Mouse (Mus musculus) kidney, embryonic 16.5 days (tissue): Measurements from ENCODE around the gene Rala. TPM values are rescaled to one million over a fixed set of nuclear protein-coding genes. Genes with fewer than 3 reads are reported as not detected.
A peak's percentile ranks its signal among the peaks of the same experiment; 100 is the strongest.

ENCODE experiments used
- ATAC-seq: fragments of 200-750 bp; cut with Nextera tagmentation; 2 replicates; pipeline ENCODE4 v1.8.0; 2017; ENCODE audit warnings: moderate TSS enrichment; ENCODE audit not compliant: low FRiP score, low TSS enrichment
- H3K27ac ChIP-seq: fragments of 300-500 bp; sonication (generic); 2 replicates; pipeline ENCODE4 v1.5.1; 2014; ENCODE audit warnings: low read length
- H3K27me3 ChIP-seq: fragments of 300-500 bp; sonication (generic); 2 replicates; pipeline ENCODE4 v1.6.1; 2014; ENCODE audit warnings: low read length, control low read depth, mixed read lengths; ENCODE audit not compliant: insufficient read depth
- H3K36me3 ChIP-seq: fragments of 300-500 bp; sonication (generic); 2 replicates; pipeline ENCODE4 v1.6.1; 2014; ENCODE audit warnings: low read length, control low read depth, mixed read lengths; ENCODE audit not compliant: insufficient read depth
- H3K4me1 ChIP-seq: fragments of 300-500 bp; sonication (generic); 2 replicates; pipeline ENCODE4 v1.6.1; 2014; ENCODE audit warnings: low read length, control low read depth, mixed read lengths; ENCODE audit not compliant: insufficient read depth
- H3K4me2 ChIP-seq: fragments of 300-500 bp; sonication (generic); replicated peaks from 2 replicates; pipeline ENCODE4 v1.6.1; 2014; ENCODE audit warnings: low read depth, low read length
- H3K4me3 ChIP-seq: fragments of 300-500 bp; sonication (generic); 2 replicates; pipeline ENCODE4 v1.5.1; 2014; ENCODE audit warnings: mild to moderate bottlenecking, low read length
- H3K9ac ChIP-seq: fragments of 300-500 bp; sonication (generic); replicated peaks from 2 replicates; pipeline ENCODE4 v1.6.1; 2014; ENCODE audit warnings: low read length
- H3K9me3 ChIP-seq: fragments of 300-500 bp; sonication (generic); 2 replicates; pipeline ENCODE4 v1.6.1; 2016; ENCODE audit warnings: low read length, control low read depth
- WGBS: fragments of 180-500 bp; shearing (Covaris S2); extraction: QIAGEN DNeasy Blood & Tissue Kit; methylation state at CpG from one replicate; pipeline ENCODE4 v1.1.7; 2014; 5-methylcytosine and 5-hydroxymethylcytosine counted together
- polyA plus RNA-seq: library from polyadenylated mRNA; unstranded; fragments of >200 nt; fragmentation: Nextera tagmentation; extraction: Ambion mirVana; gene quantifications from 2 replicates; pipeline ENCODE4 v1.2.1, GENCODE M21; 2015

Rala gene
- polyA plus RNA-seq, 1 experiment from 2014 or later, result 105 TPM

DNA sequence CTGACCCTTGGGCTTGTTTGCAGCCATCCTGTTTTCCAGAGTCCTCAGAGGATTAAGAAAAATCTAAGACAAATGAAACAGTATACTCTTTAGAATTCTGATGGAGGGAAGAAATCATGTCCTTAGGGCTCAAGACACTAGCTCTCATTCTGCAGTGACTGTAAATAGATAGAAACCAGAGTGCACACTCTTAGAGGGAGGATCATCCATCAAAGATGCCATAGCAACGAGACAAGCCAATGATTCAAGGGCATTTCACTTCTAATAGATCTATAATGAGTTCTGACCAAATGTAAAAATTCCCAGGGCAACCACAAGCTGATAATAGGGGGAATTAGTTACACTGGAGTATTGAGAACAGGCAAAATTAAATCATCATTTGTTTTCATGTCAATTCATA lies 47.0 kb downstream of the Rala start:
- no peak overlapping the region for H3K9ac ChIP-seq
- WGBS, result 81% methylated on average over 1 of the region's 1 CpGs
- H3K4me3 ChIP-seq, result no peak overlapping the region
- no peak for ATAC-seq
- H3K4me2 ChIP-seq, result no peak overlapping the region
- no peak overlapping the region for H3K27ac ChIP-seq
- no peaks in the 10 kb centered on the region for H3K4me1 ChIP-seq
- peaks cover 13% of the 10 kb centered on the region; the same call in 1 of the 2 replicates for H3K36me3 ChIP-seq
- H3K9me3 ChIP-seq, result no peaks in the 10 kb centered on the region
- no peaks in the 10 kb centered on the region for H3K27me3 ChIP-seq

DNA sequence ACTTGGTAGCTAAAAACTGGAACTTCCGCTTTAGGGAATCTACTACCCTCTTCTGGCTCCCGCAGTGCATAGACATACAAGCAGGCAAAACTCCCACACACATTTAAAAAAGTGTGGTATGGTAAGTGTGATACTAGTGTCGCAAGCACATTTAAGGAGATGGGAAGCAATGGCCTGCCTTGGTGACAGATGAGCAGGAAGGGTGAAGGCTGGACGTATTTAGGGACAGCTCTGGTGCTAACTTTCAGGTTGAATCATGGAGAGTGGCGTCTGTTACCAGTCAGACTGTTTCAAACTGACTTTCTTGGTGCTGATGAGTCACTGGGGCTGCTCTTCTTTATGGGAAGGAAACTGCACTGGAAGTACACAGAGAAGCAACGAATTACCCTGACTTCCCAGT lies 52.5 kb downstream of the Rala start:
- Histone ChIP-seq H3K4me2 (no peak overlapping the region), H3K36me3 (peaks cover 38% of the 10 kb centered on the region), H3K4me1 (no peaks in the 10 kb centered on the region), H3K9ac (no peak overlapping the region), H3K27me3 (no peaks in the 10 kb centered on the region), H3K4me3 (no peak overlapping the region), H3K27ac (no peak overlapping the region), H3K9me3 (no peaks in the 10 kb centered on the region)
- no peak for ATAC-seq
- WGBS, result 87% methylated on average over 6 of the region's 6 CpGs

DNA sequence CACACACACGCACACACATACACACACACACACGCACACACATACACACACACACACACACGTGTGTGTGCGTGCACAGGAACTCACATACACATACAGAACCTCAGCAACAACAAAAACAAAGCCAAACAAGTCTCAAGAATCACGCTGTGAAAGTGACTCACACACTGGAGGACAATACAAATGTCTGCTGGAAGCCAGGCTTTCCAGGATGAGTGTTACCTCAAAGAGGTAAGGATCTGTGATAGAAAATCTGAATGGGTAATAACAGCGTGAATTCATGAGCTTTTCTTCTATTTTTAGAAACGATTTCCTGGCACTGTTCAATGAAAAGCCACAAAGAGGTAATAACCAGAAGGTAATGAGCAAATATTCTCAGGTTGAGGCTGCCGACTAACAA lies 59.8 kb downstream of the Rala start:
- Histone ChIP-seq H3K4me2 (no peak overlapping the region), H3K9ac (no peak overlapping the region), H3K27me3 (no peaks in the 10 kb centered on the region), H3K4me1 (no peaks in the 10 kb centered on the region), H3K36me3 (peaks cover 30% of the 10 kb centered on the region), H3K9me3 (no peaks in the 10 kb centered on the region), H3K4me3 (no peak overlapping the region), H3K27ac (no peak overlapping the region)
- WGBS, result 80% methylated on average over 8 of the region's 8 CpGs
- no peak for ATAC-seq

DNA sequence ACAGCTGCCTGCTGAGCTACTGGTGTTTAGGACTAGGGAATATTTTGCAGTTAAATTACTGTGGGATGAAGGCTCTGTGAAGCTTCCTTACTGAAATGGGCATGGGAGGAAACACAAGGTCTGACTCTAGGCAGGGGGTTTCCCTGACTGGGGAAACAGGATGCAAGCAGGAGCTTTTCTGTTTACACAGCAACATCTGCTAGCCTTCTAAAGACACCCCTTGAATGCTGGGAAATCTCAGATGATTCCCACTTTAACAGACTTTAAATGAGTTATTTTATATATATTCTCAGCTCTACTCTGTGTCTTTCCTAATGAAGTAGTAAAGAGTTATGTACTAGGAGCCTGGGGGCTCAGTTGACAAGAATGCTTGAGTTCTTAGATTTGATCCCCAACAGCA lies 65.0 kb downstream of the Rala start:
- no peaks in the 10 kb centered on the region for H3K4me1 ChIP-seq
- H3K4me2 ChIP-seq, result no peak overlapping the region
- H3K27ac ChIP-seq, result no peak overlapping the region
- ATAC-seq, result 0 out of 2 replicates have a peak, but pooled peaks have one; percentile 54
- H3K9me3 ChIP-seq, result peaks cover 10% of the 10 kb centered on the region
- no peaks in the 10 kb centered on the region for H3K27me3 ChIP-seq
- H3K36me3 ChIP-seq, result peaks cover 9% of the 10 kb centered on the region; the same call in 1 of the 2 replicates
- H3K9ac ChIP-seq, result no peak overlapping the region
- no peak overlapping the region for H3K4me3 ChIP-seq

DNA sequence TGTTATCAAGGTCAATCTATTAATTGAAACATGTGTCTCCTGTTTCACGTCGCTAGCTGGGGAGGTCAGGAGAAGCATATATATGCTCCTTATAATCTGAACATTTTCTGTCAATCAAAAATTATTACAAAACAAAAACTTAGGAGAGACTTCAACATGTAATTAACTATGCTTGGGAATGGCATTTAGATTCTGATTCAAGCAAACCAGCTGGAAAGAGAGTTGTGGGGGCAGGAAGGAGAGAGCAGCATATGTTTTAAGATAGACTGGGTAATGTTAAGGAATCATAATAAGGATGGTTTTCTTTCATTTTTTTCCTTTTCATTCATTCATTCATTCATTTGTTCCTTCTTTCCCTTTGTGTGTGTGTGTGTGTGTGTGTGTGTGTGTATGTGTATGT lies 77.3 kb downstream of the Rala start:
- Histone ChIP-seq H3K27me3 (no peaks in the 10 kb centered on the region), H3K27ac (no peak overlapping the region), H3K4me1 (no peaks in the 10 kb centered on the region), H3K9ac (no peak overlapping the region), H3K36me3 (no peaks in the 10 kb centered on the region), H3K4me3 (no peak overlapping the region), H3K9me3 (no peaks in the 10 kb centered on the region), H3K4me2 (no peak overlapping the region)
- ATAC-seq, result no peak
- 74% methylated on average over 2 of the region's 2 CpGs for WGBS

DNA sequence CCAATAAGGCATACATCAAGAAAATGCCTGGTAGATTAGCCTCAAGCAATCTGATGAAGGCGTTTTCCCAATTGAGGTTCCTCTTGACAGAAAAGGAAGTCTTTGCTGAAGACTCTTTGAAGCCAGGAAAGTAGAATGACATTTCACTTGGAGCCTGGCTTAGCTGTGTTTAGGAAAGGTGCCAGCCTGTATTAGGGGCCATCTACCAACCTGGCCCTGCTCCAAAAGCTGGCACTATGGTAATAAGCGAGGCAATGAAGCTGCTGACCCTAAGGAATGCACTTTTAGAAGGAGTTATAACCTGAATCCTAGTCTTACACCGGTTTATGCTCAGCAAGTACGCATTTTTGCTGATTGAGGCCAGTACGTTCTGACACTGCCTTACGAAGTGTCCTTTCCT lies 83.5 kb downstream of the Rala start:
- Histone ChIP-seq H3K4me2 (no peak overlapping the region), H3K4me1 (peaks cover 7% of the 10 kb centered on the region), H3K36me3 (no peaks in the 10 kb centered on the region), H3K27ac (no peak overlapping the region), H3K4me3 (no peak overlapping the region), H3K9me3 (no peaks in the 10 kb centered on the region), H3K9ac (no peak overlapping the region), H3K27me3 (no peaks in the 10 kb centered on the region)
- 88% methylated on average over 6 of the region's 6 CpGs for WGBS
- no peak for ATAC-seq

DNA sequence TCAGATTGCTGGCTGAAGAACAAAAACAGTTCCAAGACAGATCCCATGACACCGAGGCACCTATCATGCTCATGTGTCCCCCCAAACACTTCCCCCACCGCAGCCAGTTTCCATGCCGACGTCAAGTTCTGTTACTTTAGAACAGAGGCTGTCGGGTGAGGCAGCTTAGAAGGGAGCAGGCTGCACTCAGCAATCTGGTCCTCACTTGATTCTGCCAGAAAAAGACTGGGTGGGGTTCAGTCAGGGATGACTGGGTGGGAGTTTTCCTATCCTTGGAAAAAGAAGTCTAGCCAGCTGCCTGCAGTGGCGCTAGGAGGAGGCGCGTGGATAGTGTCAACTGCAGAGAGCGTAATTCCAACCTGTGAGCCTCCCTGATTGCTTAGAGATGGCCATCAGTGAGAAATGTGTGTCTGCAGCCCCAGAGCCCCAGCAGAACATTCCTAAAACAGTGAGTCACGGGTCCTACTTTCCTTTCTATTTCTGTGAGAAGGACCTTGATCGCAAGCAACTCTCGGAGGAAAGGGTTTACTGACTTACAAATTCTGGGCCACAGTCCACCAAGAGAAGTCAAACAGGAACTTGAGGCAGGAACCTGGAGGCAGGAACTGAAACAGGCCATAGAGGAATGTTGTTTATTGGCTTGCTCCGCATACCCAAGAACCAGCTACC lies 84.5 kb downstream of the Rala start:
- H3K4me1 ChIP-seq, result peaks cover 12% of the 10 kb centered on the region
- peak; percentile 84 for ATAC-seq
- 61% methylated on average over 13 of the region's 13 CpGs for WGBS
- no peak overlapping the region for H3K9ac ChIP-seq
- no peak overlapping the region for H3K27ac ChIP-seq
- no peaks in the 10 kb centered on the region for H3K27me3 ChIP-seq
- no peak overlapping the region for H3K4me3 ChIP-seq
- H3K36me3 ChIP-seq, result no peaks in the 10 kb centered on the region
- H3K9me3 ChIP-seq, result no peaks in the 10 kb centered on the region
- no peak overlapping the region for H3K4me2 ChIP-seq

DNA sequence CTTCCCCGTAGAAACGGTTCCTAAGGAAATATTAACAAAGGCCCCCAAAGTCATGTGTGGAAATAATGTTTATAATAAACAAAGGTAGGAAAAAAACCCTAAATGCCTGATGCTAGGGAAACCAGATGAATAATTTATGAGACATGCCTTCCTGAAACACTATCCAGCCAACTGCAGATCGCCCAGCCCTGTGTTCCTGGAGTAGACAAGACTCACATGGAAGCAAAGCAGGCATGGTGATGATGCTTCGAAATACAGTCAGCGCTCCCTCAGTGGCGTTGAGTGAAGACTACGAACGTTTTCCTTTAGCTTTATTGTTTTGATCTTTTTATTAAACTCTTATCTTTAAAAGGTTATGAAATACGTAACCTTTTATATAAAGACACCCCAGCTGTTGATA lies 87.0 kb downstream of the Rala start:
- Histone ChIP-seq H3K36me3 (no peaks in the 10 kb centered on the region), H3K4me3 (no peak overlapping the region), H3K9me3 (peaks cover 4% of the 10 kb centered on the region; the same call in 1 of the 2 replicates), H3K4me1 (peaks cover 12% of the 10 kb centered on the region), H3K27ac (no peak overlapping the region), H3K4me2 (no peak overlapping the region), H3K9ac (no peak overlapping the region), H3K27me3 (no peaks in the 10 kb centered on the region)
- WGBS, result 58% methylated on average over 9 of the region's 9 CpGs
- no peak for ATAC-seq

DNA sequence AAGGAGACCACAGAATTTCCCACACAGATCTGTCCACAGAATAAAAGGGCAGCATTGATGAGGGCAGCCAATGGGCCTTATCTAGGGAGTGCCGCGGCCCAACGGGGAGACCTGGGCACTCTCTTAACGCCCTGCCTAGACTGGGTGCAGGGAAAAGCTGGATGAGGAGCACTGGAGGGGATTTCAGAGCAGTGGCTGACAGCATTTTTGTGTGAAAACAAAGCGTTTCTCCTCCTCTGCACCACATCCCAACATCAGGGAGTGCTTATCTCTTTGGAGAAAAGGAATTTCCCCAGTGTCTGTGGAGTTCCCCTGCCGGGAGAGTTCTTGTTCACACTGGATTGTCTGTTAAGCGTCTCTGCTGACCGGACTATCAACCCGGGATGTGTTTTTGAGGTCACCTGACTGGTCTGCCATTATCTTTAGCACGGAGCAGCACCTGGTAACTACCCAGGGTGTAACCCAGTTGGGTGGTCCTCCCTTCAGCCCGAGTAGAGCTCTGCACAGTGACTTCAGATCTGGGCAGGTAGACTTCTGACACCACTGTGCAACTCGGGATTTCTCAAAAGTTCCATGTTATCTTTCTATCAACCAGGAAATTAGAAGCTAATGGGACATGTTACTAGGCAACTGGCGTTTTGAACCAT lies 88.4 kb downstream of the Rala start:
- H3K4me1 ChIP-seq, result peaks cover 12% of the 10 kb centered on the region
- peak overlapping the region; percentile 41 for H3K4me2 ChIP-seq
- H3K27me3 ChIP-seq, result no peaks in the 10 kb centered on the region
- no peaks in the 10 kb centered on the region for H3K36me3 ChIP-seq
- 10% methylated on average over 13 of the region's 13 CpGs for WGBS
- H3K27ac ChIP-seq, result no peak overlapping the region
- peaks cover 4% of the 10 kb centered on the region; the same call in 1 of the 2 replicates for H3K9me3 ChIP-seq
- peak overlapping the region; percentile 16; the same call in 1 of the 2 replicates for H3K4me3 ChIP-seq
- peak; percentile 77 for ATAC-seq
- H3K9ac ChIP-seq, result no peak overlapping the region

DNA sequence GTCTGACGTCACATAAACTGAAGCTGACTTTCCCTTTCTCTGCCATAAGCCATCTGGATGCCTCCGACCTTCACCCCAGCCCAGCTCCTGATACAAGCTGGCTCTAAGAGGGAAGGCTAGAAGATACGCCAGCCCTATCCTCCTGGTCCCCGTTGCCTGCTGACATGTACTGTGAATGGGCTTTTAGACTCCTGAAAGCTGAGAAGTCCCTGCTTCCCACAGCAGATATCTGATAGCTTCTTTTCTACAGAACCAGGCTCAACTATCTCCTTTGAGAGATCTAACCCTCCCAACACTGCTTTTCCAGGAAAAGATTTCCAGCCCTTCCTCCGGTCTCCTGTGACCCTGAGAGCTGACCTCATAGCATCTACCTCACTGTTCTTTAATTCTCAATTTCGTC lies 89.3 kb downstream of the Rala start:
- no peaks in the 10 kb centered on the region for H3K36me3 ChIP-seq
- H3K4me3 ChIP-seq, result no peak overlapping the region
- no peak overlapping the region for H3K27ac ChIP-seq
- H3K4me1 ChIP-seq, result peaks cover 12% of the 10 kb centered on the region
- H3K27me3 ChIP-seq, result no peaks in the 10 kb centered on the region
- H3K4me2 ChIP-seq, result no peak overlapping the region
- peaks cover 4% of the 10 kb centered on the region; the same call in 1 of the 2 replicates for H3K9me3 ChIP-seq
- ATAC-seq, result no peak
- WGBS, result 25% methylated on average over 6 of the region's 6 CpGs
- H3K9ac ChIP-seq, result no peak overlapping the region
